Mouse (Mus musculus) G1E (cell line): ENCODE data around the gene Ntsr1.

Experiments
- CTCF ChIP-seq: IDR thresholded peaks from 2 replicates; pipeline ENCODE4 v1.5.1; 2012; ENCODE audit warnings: low read depth, low read length, inconsistent platforms, mixed read lengths
- GATA1 ChIP-seq: IDR thresholded peaks from 2 replicates; pipeline ENCODE4 v1.6.1; 2012; ENCODE audit warnings: borderline replicate concordance, low read length, inconsistent platforms, mixed read lengths

GRCm38 (mm10) chr2:180508455-180509115 is 8.8 kb downstream of the Ntsr1 start:
- TF ChIP-seq CTCF (no peak), GATA1 (no peak)
